Mouse (Mus musculus) C2C12 (cell line): ENCODE measurements around the gene Papln.

Experiments
- CTCF ChIP-seq: IDR thresholded peaks from one replicate; pipeline ENCODE4 v1.5.1; 2011; ENCODE audit not compliant: control insufficient read depth, insufficient read depth, insufficient read length
- FOSL1 ChIP-seq: IDR thresholded peaks from one replicate; pipeline ENCODE4 v1.8.0; 2011; ENCODE audit warnings: mild to moderate bottlenecking, low read length; ENCODE audit not compliant: poor library complexity, insufficient read depth, severe bottlenecking
- MAX ChIP-seq: IDR thresholded peaks from one replicate; pipeline ENCODE4 v1.6.1; 2011; ENCODE audit warnings: mild to moderate bottlenecking, control low read depth
- MYOD1 ChIP-seq: IDR thresholded peaks from one replicate; pipeline ENCODE4 v1.6.1; 2011; ENCODE audit warnings: low read depth; ENCODE audit not compliant: control insufficient read depth, insufficient read length
- MYOG ChIP-seq: IDR thresholded peaks from one replicate; pipeline ENCODE4 v1.6.1; 2011; ENCODE audit not compliant: control insufficient read depth, insufficient read length; ENCODE audit errors: extremely low read depth
- USF1 ChIP-seq: IDR thresholded peaks from one replicate; pipeline ENCODE4 v1.6.1; 2011; ENCODE audit warnings: low read depth, mild to moderate bottlenecking, control low read depth, moderate library complexity

DNA sequence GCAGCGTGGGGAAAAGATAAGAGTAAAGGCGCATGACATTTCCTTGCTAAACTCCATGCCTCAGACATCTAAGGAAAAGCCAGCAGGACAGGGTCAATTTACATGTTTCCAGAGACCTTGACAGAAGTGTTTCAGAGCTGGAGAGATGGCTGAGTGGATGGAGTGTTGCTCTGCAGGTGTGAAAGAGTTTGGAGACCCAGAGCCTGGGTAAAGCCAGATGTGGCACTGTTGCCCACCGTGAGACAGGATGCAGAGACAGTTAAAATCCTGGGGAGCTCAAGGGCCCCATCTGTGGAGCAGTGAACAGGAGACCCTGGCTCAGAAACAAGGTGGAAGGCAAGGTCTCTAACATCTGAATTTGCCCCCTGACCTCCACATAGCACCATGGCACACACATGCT is 19.7 kb upstream of the Papln start:
- TF ChIP-seq CTCF (no peak), MYOD1 (no peak), MYOG (no peak), USF1 (no peak), MAX (no peak), FOSL1 (no peak)
